Mouse (Mus musculus) T-helper 1 cell (primary cell): Measurements from ENCODE around the gene Sox6.
"Not testable (repeated sequence)": the region's sequence is repeated elsewhere in the genome, so short reads cannot be mapped to it uniquely, and the experiment has no call there.

Experiments
- in situ Hi-C: fragments of 300-600 bp; cut with MboI, MseI; formaldehyde crosslinking; loops from one replicate; pipeline ENCODE4 v1.15.1; 2025; ENCODE audit warnings: high pct_unique_total_duplicates

Sox6 gene

GRCm38 (mm10) chr7:116038511-116038910 is at the start of gene Sox6:
Gene Sox6 (minus strand): TSS chr7:116038796.
- in situ Hi-C loops, result loop anchor here (25.0 kb wide), 2 partner anchors 301 to 1126 kb away; no protein-coding TSS in a partner anchor

GRCm38 (mm10) chr7:116084366-116084765 is 45.8 kb upstream of the Sox6 start, which contains the start of gene Gm4353:
Gene Gm4353 (minus strand): TSS chr7:116084635.
- in situ Hi-C loops, result not testable (repeated sequence)

- in situ Hi-C loops, result no loop called here
Observed at GRCm38 (mm10) chr7:116060739-116061138, 22.1 kb upstream of the Sox6 start.

GRCm38 (mm10) chr7:116040470-116041019 is 1.9 kb upstream of the Sox6 start:
- in situ Hi-C loops, result loop anchor here (25.0 kb wide), 2 partner anchors 303 to 1128 kb away; no protein-coding TSS in a partner anchor

- in situ Hi-C loops, result loop anchor here (25.0 kb wide), 2 partner anchors 303 to 1128 kb away; no protein-coding TSS in a partner anchor
Observed at GRCm38 (mm10) chr7:116039538-116040466, 1.2 kb upstream of the Sox6 start.

GRCm38 (mm10) chr7:116039196-116039537 is 571 bp upstream of the Sox6 start, which contains the start of gene 1110004F10Rik:
Gene 1110004F10Rik (plus strand): TSS chr7:116039397.
- in situ Hi-C loops, result loop anchor here (25.0 kb wide), 2 partner anchors 302 to 1127 kb away; no protein-coding TSS in a partner anchor

- in situ Hi-C loops, result loop anchor here (25.0 kb wide), 2 partner anchors 301 to 1126 kb away; no protein-coding TSS in a partner anchor
Observed at GRCm38 (mm10) chr7:116038024-116038423, 572 bp downstream of the Sox6 start.

GRCm38 (mm10) chr7:116036591-116037555 is 1.7 kb downstream of the Sox6 start:
- in situ Hi-C loops, result loop anchor here (25.0 kb wide), 2 partner anchors 300 to 1125 kb away; no protein-coding TSS in a partner anchor

- in situ Hi-C loops, result loop anchor here (25.0 kb wide), 2 partner anchors 298 to 1123 kb away; no protein-coding TSS in a partner anchor
Observed at GRCm38 (mm10) chr7:116035504-116035903, 3.1 kb downstream of the Sox6 start.

GRCm38 (mm10) chr7:116034282-116034758 is 4.3 kb downstream of the Sox6 start:
- in situ Hi-C loops, result loop anchor here (5.0 to 25.0 kb wide), 3 partner anchors 297 to 1122 kb away; no protein-coding TSS in a partner anchor

GRCm38 (mm10) chr7:116033371-116034241 is 5.0 kb downstream of the Sox6 start:
- in situ Hi-C loops, result loop anchor here (5.0 to 25.0 kb wide), 3 partner anchors 296 to 1121 kb away; no protein-coding TSS in a partner anchor

GRCm38 (mm10) chr7:116032596-116033307 is 5.8 kb downstream of the Sox6 start:
- in situ Hi-C loops, result loop anchor here (5.0 to 25.0 kb wide), 3 partner anchors 295 to 1120 kb away; no protein-coding TSS in a partner anchor

GRCm38 (mm10) chr7:116031718-116032595 is 6.6 kb downstream of the Sox6 start:
- in situ Hi-C loops, result loop anchor here (5.0 to 25.0 kb wide), 3 partner anchors 295 to 1120 kb away; no protein-coding TSS in a partner anchor

GRCm38 (mm10) chr7:116031388-116031717 is 7.2 kb downstream of the Sox6 start:
- in situ Hi-C loops, result loop anchor here (5.0 to 25.0 kb wide), 3 partner anchors 294 to 1119 kb away; no protein-coding TSS in a partner anchor

GRCm38 (mm10) chr7:116030597-116031387 is 7.8 kb downstream of the Sox6 start:
- in situ Hi-C loops, result loop anchor here (5.0 to 25.0 kb wide), 3 partner anchors 293 to 1118 kb away; no protein-coding TSS in a partner anchor

GRCm38 (mm10) chr7:116029991-116030390 is 8.6 kb downstream of the Sox6 start:
- in situ Hi-C loops, result loop anchor here (5.0 to 25.0 kb wide), 3 partner anchors 293 to 1118 kb away; no protein-coding TSS in a partner anchor

- in situ Hi-C loops, result no loop called here
Observed at GRCm38 (mm10) chr7:116002726-116003125, 35.9 kb downstream of the Sox6 start.
